Mouse (Mus musculus) stomach, postnatal 0 days (tissue): ENCODE measurements at regions not wholly inside any gene's neighbourhood (a gene's known extent, or its start where the extent isn't known, plus 50 kb on each side); places are given as distances from the start of the nearest gene placed in this dataset.
A peak's percentile ranks its signal among the peaks of the same experiment; 100 is the strongest.

Experiments used
- ATAC-seq: fragments of 200-750 bp; cut with Nextera tagmentation; 2 replicates; pipeline ENCODE4 v1.8.0; 2017; ENCODE audit not compliant: low FRiP score, low TSS enrichment
- DNase-seq: peaks from one replicate; pipeline ENCODE4 v3.0.0-alpha.2; 2016; ENCODE audit warnings: low spot score
- H3K27ac ChIP-seq: fragments of 300-500 bp; sonication (generic); replicated peaks from 2 replicates; pipeline ENCODE4 v1.5.1; 2014; ENCODE audit warnings: mild to moderate bottlenecking, control low read depth
- H3K27me3 ChIP-seq: fragments of 300-500 bp; sonication (generic); 2 replicates; pipeline ENCODE4 v1.6.1; 2014; ENCODE audit warnings: low read length; ENCODE audit not compliant: control insufficient read depth, insufficient read depth
- H3K36me3 ChIP-seq: fragments of 300-500 bp; sonication (generic); 2 replicates; pipeline ENCODE4 v1.6.1; 2014; ENCODE audit warnings: low read length, mixed read lengths; ENCODE audit not compliant: control insufficient read depth, insufficient read depth
- H3K4me1 ChIP-seq: fragments of 300-500 bp; sonication (generic); replicated peaks from 2 replicates; pipeline ENCODE4 v1.6.1; 2014; ENCODE audit warnings: antibody characterized with exemption; ENCODE audit not compliant: control insufficient read depth, insufficient read depth
- H3K4me2 ChIP-seq: fragments of 300-500 bp; sonication (generic); replicated peaks from 2 replicates; pipeline ENCODE4 v1.6.1; 2014; ENCODE audit warnings: low read depth, mild to moderate bottlenecking, control low read depth, moderate library complexity
- H3K4me3 ChIP-seq: fragments of 300-500 bp; sonication (generic); 2 replicates; pipeline ENCODE4 v1.5.1; 2014; ENCODE audit warnings: low read depth, low read length, control low read depth
- H3K9ac ChIP-seq: fragments of 300-500 bp; sonication (generic); 2 replicates; pipeline ENCODE4 v1.6.1; 2014; ENCODE audit warnings: mild to moderate bottlenecking, low read length, control low read depth, mixed read lengths
- H3K9me3 ChIP-seq: fragments of 300-500 bp; sonication (generic); 2 replicates; pipeline ENCODE4 v1.6.1; 2016; ENCODE audit warnings: low read length; ENCODE audit not compliant: control insufficient read depth
- CTCF ChIP-seq: IDR thresholded peaks from 2 replicates; pipeline ENCODE4 v1.5.1; 2016; ENCODE audit warnings: antibody characterized with exemption, low read depth, mild to moderate bottlenecking, moderate library complexity
- EP300 ChIP-seq: optimal IDR thresholded peaks from 2 replicates; pipeline ENCODE3; 2016; ENCODE audit warnings: antibody characterized with exemption
- WGBS: fragments of 180-500 bp; shearing (Covaris S2); extraction: QIAGEN DNeasy Blood & Tissue Kit; methylation state at CpG from one replicate; pipeline ENCODE4 v1.1.7; 2014; 5-methylcytosine and 5-hydroxymethylcytosine counted together

DNA sequence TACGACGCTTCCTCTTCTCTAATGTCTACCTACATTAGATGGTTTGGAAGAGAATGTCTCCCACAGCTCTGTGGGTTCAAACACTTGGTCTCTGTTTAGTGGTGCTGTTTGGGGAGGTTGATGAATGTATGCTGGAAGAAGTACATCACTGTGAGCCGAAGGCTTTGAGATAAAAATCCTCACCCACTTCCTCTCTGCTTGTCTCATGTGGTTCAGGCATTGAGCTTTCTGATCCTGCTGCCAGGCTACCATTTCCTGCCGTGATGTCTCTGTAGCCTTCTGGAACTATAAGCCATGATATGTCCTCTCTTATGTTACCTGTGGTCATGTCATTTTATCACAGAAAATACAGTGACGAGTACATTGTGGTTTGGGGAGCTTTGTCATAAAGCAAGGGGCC, 122.5 kb upstream of the Cdh5 start:
- Histone ChIP-seq H3K27ac (no peak overlapping the region), H3K4me1 (no peaks in the 10 kb centered on the region), H3K9ac (no peak overlapping the region), H3K27me3 (no peaks in the 10 kb centered on the region), H3K9me3 (no peaks in the 10 kb centered on the region), H3K4me2 (no peak overlapping the region), H3K36me3 (no peaks in the 10 kb centered on the region), H3K4me3 (no peak overlapping the region)
- 79% methylated on average over 5 of the region's 5 CpGs for WGBS
- TF ChIP-seq EP300 (no peak), CTCF (no peak)
- ATAC-seq (no peak), DNase-seq (no peak)

DNA sequence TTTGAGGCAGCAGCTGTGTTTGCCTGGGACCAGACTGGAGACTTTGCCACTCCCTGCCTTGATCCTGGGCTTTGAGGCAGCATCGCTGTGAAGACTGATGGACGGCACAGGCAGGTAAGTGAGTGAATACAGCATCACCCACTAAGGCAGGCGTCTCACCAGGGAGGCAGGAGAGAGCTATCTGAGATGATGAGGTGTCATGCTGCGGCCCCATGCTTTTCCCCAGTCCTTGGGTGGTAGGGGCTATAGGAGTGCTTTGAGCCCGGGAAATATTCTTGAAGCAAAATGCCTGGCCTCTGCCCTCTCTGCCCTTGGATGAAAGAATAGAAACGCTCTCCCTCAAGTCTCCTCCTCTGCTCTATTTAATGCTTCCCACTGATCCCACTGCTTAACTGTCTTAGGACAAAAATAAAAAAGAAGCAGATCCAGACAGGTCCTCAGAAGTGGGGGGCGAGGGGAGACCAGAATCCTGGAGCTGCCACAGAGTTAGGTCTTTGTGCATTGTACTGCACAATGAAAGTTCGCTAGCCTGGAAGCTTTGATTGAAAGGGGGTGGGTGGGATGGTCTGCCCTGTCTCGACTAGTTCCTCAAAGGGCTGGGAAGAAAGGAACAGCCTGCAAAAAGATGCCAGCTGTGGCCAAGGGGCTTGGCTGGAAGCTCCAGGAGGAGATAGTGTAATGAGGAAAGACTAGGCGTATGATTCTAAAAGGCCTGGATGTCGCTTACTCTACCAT, 117.4 kb upstream of the Cdh5 start:
- no peaks in the 10 kb centered on the region for H3K36me3 ChIP-seq
- H3K4me1 ChIP-seq: no peaks in the 10 kb centered on the region
- H3K27ac ChIP-seq: no peak overlapping the region
- no peak overlapping the region for H3K4me3 ChIP-seq
- no peak overlapping the region for H3K9ac ChIP-seq
- DNase-seq: no peak
- 58% methylated on average over 11 of the region's 11 CpGs for whole genome bisulfite sequencing
- ATAC-seq: no peak
- H3K4me2 ChIP-seq: no peak overlapping the region
- H3K27me3 ChIP-seq: no peaks in the 10 kb centered on the region
- no peak for TF ChIP-seq EP300
- no peak for TF ChIP-seq CTCF
- H3K9me3 ChIP-seq: no peaks in the 10 kb centered on the region

DNA sequence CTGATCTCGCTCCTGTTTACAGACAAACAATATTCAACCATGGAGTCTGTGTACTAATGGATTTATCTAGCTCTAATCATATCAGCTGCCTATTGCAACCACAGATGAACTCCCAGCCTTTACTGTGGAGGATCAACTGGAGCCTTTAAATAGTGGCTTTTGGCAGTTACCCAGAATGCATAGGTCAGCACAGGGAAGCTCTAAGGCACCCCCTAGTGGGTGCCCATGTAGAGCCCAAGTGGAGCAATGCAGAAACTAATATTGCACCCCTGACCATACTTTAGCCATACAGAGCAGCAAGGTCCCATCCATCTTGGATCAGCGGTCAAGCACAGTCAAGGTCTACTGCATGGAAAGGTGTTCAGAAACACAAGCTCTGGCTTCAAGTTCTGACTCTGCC, 115.8 kb upstream of the Cdh5 start:
- no peak for DNase-seq
- no peak overlapping the region for H3K4me2 ChIP-seq
- no peak overlapping the region for H3K9ac ChIP-seq
- no peaks in the 10 kb centered on the region for H3K36me3 ChIP-seq
- H3K9me3 ChIP-seq: no peaks in the 10 kb centered on the region
- 91% methylated on average over 2 of the region's 2 CpGs for WGBS
- no peak overlapping the region for H3K27ac ChIP-seq
- no peaks in the 10 kb centered on the region for H3K27me3 ChIP-seq
- H3K4me1 ChIP-seq: no peaks in the 10 kb centered on the region
- H3K4me3 ChIP-seq: no peak overlapping the region
- TF ChIP-seq CTCF (peak; percentile 32), EP300 (no peak)
- no peak for ATAC-seq

DNA sequence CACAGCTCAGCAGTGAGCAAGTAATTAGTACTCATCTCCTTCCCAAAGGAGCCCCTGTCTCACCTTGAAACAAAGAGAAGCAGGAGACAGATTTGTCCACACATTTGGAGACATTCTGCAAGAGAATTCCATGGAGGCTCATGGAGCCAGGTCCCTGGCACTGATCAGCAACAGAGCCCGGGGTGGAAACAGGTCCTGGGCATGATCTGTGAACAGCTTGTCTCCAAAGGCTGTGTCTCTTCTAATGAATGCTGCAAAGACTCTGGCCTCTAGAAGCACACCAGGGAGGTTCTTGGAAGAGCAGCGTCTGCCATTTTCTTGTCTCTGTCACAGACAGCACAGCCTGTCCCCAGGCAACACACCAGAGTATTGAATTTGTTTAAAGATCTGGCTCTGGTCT, 107.5 kb upstream of the Cdh5 start:
- H3K9ac ChIP-seq: no peak overlapping the region
- TF ChIP-seq CTCF: no peak
- TF ChIP-seq EP300: no peak
- no peaks in the 10 kb centered on the region for H3K36me3 ChIP-seq
- no peaks in the 10 kb centered on the region for H3K27me3 ChIP-seq
- H3K4me3 ChIP-seq: no peak overlapping the region
- no peaks in the 10 kb centered on the region for H3K9me3 ChIP-seq
- DNase-seq: no peak
- H3K4me2 ChIP-seq: no peak overlapping the region
- no peak overlapping the region for H3K27ac ChIP-seq
- ATAC-seq: no peak
- H3K4me1 ChIP-seq: no peaks in the 10 kb centered on the region
- WGBS: 72% methylated on average over 2 of the region's 2 CpGs

DNA sequence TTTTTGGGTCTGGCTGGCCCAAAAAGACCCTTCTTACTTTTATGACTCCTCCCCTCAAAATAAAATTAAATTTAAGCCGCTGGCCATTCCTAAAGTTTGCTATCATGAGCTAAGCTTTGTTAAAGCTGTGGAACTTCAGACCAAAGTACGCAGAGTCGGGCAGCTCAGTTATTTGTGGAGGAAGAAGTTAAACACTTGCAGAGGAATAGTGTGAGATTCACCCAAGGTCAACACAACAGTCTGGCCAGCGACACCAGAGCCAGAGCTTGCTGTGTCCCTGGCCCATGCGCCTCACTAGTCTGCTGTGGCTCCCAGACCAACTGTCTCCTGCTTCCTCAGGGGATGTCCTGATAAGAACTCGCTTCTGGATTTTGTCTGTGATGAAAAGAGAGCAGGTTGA, 103.3 kb upstream of the Cdh5 start:
- TF ChIP-seq EP300 (no peak), CTCF (no peak)
- Histone ChIP-seq H3K4me1 (no peaks in the 10 kb centered on the region), H3K9ac (no peak overlapping the region), H3K36me3 (no peaks in the 10 kb centered on the region), H3K27me3 (no peaks in the 10 kb centered on the region), H3K4me3 (no peak overlapping the region), H3K9me3 (no peaks in the 10 kb centered on the region), H3K27ac (no peak overlapping the region), H3K4me2 (no peak overlapping the region)
- DNase-seq: no peak
- WGBS: 71% methylated on average over 6 of the region's 6 CpGs
- ATAC-seq: no peak

DNA sequence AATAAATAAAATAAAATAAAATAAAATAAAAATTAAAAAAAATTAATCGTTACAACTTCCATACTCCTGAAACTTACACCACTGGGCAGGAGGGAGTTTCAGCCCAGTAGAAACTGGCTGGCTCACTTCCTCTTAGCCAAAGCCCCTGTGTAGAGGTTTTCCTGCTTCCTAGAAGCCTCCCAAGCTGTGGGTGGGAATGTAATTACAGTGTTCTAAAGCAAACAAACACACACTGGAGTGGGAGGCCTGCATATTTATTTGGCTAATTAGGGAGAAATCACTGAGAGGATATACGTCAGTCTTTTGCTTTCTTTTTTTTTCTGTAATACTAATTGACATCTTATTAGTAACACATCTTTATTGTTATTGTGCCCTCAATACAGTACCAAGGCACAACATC, 94.2 kb upstream of the Cdh5 start:
- no peak overlapping the region for H3K4me3 ChIP-seq
- no peak for TF ChIP-seq CTCF
- TF ChIP-seq EP300: no peak
- H3K9ac ChIP-seq: no peak overlapping the region
- no peaks in the 10 kb centered on the region for H3K27me3 ChIP-seq
- no peaks in the 10 kb centered on the region for H3K36me3 ChIP-seq
- no peaks in the 10 kb centered on the region for H3K4me1 ChIP-seq
- no peak overlapping the region for H3K4me2 ChIP-seq
- DNase-seq (no peak), ATAC-seq (no peak)
- WGBS: 75% methylated on average over 2 of the region's 2 CpGs
- H3K9me3 ChIP-seq: no peaks in the 10 kb centered on the region
- no peak overlapping the region for H3K27ac ChIP-seq
